Mouse (Mus musculus): ENCODE measurements around the gene Ripply2. TPM values are rescaled to one million over a fixed set of nuclear protein-coding genes. Genes with fewer than 3 reads are reported as not detected.

The Ripply2 gene
- polyA plus RNA-seq (2012; rRNA removed; ENCODE audit: low replicate concordance): not detected in 2 replicates

DNA sequence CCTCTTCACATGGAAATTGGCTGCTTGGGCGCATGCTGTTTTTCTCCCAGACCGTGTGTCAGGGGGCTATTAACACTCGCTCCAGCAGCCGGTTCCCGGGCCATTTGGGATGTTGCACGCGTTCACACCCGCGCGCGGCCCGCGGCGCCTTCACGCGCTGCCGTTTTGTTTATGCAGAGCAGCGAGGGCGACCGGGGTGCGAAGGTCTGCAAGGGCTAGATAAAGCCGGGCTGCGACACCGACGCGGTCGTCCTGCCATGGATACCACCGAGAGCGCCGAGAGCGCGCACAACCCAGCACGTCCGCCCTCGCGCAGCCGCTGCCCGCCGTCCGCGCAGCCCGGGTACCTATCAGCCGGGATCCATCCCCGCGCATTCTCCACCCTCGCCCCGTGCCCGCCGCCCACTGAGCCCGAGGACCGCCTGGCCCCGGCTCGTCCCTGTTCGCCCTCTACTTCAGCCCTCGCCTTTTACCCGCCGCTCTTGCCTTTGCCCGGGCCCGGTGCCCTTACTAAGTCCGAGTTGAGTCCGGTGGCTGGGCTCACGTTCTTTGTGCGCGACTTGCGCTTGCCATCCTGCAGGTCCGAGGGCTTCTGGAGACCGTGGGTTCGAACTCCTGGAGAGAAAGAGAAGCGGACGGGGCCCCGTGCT lies at the start of gene Ripply2:
Ripply2 (plus strand) TSS at position 250 of the 650 bp plus-strand sequence.

DNA sequence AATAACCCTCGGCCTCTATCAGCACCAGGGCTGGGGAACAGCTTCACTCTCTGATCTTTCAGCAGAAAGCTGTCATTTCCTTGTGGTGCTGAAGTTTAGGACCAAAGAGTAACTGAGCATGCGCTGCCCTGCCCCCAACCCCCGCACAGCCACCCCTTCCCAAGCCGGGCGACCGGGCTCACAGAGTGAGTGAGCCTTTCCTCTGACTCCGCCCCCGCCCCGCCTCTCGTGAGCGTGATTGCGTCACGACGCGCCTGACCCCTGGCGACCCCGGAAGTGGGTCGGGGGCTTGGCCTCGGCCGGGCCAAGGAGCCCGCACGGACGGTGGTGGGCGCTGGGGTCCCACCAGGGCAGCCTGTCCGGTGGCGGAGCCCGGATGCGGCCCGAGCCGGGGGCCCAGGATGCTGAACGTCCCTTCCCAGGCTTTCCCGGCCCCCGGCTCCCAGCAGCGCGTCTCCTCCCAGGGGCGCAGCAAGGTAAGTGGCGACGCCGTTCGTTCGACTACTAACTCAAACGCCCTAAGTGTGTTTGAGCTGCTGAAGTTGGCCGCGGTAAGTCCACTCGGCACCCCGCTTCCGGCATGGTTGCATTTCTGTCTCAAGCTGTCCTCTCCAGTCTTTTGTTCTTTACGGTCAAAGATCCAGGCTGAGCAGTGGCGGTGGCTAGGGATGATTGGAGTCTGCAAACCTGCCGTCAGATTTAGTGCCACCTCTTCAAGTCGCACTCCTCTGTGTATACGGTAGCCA lies 6.6 kb downstream of the Ripply2 start, which contains the start of gene Cyb5r4:
Cyb5r4 (plus strand) TSS at position 237 of the 746 bp plus-strand sequence.

Other genes starting within 250 kb of the Ripply2 start
- 0.44 and 0.71 TPM in 2 replicates for gene Snap91, start 134.9 kb upstream of the Ripply2 start, polyA plus RNA-seq (2012; rRNA removed; ENCODE audit: low replicate concordance)
- 6.1 and 15.3 TPM in 2 replicates for gene Cyb5r4, start 6.5 kb downstream of the Ripply2 start, polyA plus RNA-seq (2012; rRNA removed; ENCODE audit: low replicate concordance)
- gene Mrap2, start 128.8 kb downstream of the Ripply2 start, polyA plus RNA-seq (2012; rRNA removed; ENCODE audit: low replicate concordance): not detected in 2 replicates
- 0.23 and 0.37 TPM in 2 replicates for gene Cep162, start 240.0 kb downstream of the Ripply2 start, polyA plus RNA-seq (2012; rRNA removed; ENCODE audit: low replicate concordance)